In the genomic region with DNA sequence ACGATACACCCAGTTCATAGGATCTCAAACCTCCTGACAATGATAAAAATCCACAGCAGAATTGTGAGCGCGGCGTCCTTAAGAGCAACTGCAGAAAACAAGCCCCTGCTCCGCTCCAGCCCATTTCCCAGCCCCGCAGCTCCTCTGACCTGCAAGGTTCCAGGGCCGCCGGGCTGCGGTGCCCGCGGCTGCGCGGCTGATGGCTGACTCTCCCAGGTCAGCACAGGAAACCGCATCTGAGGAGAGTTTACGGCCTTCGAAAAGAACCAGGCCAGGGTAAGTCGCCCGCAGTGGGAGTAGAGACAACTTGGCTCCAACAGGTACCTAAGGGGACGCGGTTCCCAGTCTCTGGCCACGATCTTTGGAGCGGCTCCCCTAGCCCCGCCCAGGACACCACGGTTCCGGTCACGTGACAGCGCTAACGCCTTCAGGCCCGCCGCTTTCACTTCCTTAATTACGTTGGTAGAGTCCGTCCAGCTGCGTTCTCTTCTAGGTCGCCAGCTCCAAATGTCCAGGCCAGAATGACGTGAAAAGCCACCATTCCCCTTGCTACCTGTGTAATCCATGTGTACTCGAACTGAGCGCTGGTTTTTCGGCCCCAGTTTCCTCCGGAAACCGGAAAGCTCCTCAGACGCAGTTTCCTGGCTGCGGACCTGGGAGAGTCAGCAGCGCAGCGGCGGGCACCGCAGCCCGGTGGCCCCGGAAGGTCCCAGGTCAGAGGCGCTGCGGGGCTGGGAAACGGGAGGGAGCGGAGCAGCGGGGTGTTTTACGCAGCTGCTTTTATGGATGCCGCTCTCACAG, we compare ENCODE assay signal across 7 mouse cellular contexts. TPM values are rescaled to one million over a fixed set of nuclear protein-coding genes. Genes with fewer than 3 reads are reported as not detected.
A peak's percentile ranks its signal among the peaks of the same experiment; 100 is the strongest.
DNase-seq lines count a peak whose midpoint lies in the region; ATAC-seq and TF ChIP-seq lines count a peak whose summit lies in the region.
"Not testable (repeated sequence)": the region's sequence is repeated elsewhere in the genome, so short reads cannot be mapped to it uniquely, and the experiment has no call there.

TSS of gene Zfp942 (minus strand) at position 358 of the 801 bp plus-strand sequence.
TSS of gene Zfp943 (plus strand) at position 446 of the 801 bp plus-strand sequence.

- H3K9ac ChIP-seq in embryonic facial prominence, embryonic 13.5 days: peak within 1 kb of the TSS; percentile 85
- H3K9ac ChIP-seq in heart, adult 2 months (ENCODE audit: low read depth, low read length): peak within 1 kb of the TSS; percentile 97
- peak within 1 kb of the TSS; percentile 71 for H3K9ac ChIP-seq in limb, embryonic 12.5 days (replicated peaks)
- peak within 1 kb of the TSS; percentile 80 for H3K9ac ChIP-seq in midbrain, embryonic 14.5 days (replicated peaks; ENCODE audit: low read length)

- peak; percentile 77 to 82 for DNase-seq in adrenal gland, postnatal 36 days
- peak; percentile 85 to 88 for DNase-seq in heart, adult 2 months
- DNase-seq in kidney, adult 2 months: peak; percentile 85
- peak; percentile 82 for DNase-seq in midbrain, embryonic 14.5 days
- DNase-seq in spleen, adult 12 weeks (ENCODE audit: low spot score): peak; percentile 37

- not testable (repeated sequence) for H3K9me3 ChIP-seq in embryonic facial prominence, embryonic 13.5 days; limb, embryonic 12.5 days; midbrain, embryonic 14.5 days (ENCODE audit: control insufficient read depth, low read length)

- not testable (repeated sequence) for H3K36me3 ChIP-seq in embryonic facial prominence, embryonic 13.5 days; heart, adult 2 months (ENCODE audit: control insufficient read depth, insufficient read depth, low read length); kidney, adult 2 months (ENCODE audit: control insufficient read depth, insufficient read depth, low read length); limb, embryonic 12.5 days; midbrain, embryonic 14.5 days (ENCODE audit: control insufficient read depth, insufficient read depth, low read length)

- H3K4me1 ChIP-seq in embryonic facial prominence, embryonic 13.5 days: peaks cover 16% of the 10 kb centered on the region
- not testable (repeated sequence) for H3K4me1 ChIP-seq in heart, adult 2 months (ENCODE audit: control insufficient read depth, insufficient read depth, low read length); kidney, adult 2 months (ENCODE audit: control insufficient read depth, insufficient read depth, low read length); limb, embryonic 12.5 days (replicated peaks); midbrain, embryonic 14.5 days (ENCODE audit: control insufficient read depth, insufficient read depth, low read length)

- TF ChIP-seq POLR2A in heart, adult 2 months (IDR thresholded peaks at IDR 0.05; ENCODE audit: insufficient read depth, low read depth, low read length): peak; percentile 46; the same call in 1 of the 2 replicates
- TF ChIP-seq POLR2A in kidney, adult 2 months (IDR thresholded peaks at IDR 0.05; ENCODE audit: low read depth, low read length): not testable (repeated sequence)

- under 1% methylated on average over 41 of the region's 55 CpGs for WGBS in embryonic facial prominence, embryonic 13.5 days
- WGBS in heart, adult 2 months: under 1% methylated on average over 45 of the region's 55 CpGs
- WGBS in kidney, adult 2 months: under 1% methylated on average over 42 of the region's 55 CpGs
- WGBS in limb, embryonic 12.5 days: under 1% methylated on average over 45 of the region's 55 CpGs
- under 1% methylated on average over 40 of the region's 55 CpGs for WGBS in midbrain, embryonic 14.5 days

- H3K27ac ChIP-seq in embryonic facial prominence, embryonic 13.5 days: peak within 1 kb of the TSS; percentile 86
- H3K27ac ChIP-seq in heart, adult 2 months: peak within 1 kb of the TSS; percentile 86
- peak within 1 kb of the TSS; percentile 92 for H3K27ac ChIP-seq in kidney, adult 2 months (ENCODE audit: insufficient read depth, low read depth, low read length)
- H3K27ac ChIP-seq in limb, embryonic 12.5 days: peak within 1 kb of the TSS; percentile 88
- H3K27ac ChIP-seq in midbrain, embryonic 14.5 days (replicated peaks; ENCODE audit: low read depth, low read length): peak within 1 kb of the TSS; percentile 86

- intact Hi-C loops in heart, adult 2 months (cut with DNase I): loop anchor here (2.0 to 10.0 kb wide), 2 partner anchors 228 to 396 kb away; partner anchors contain the start of gene Zfp229

- peak within 1 kb of the TSS; percentile 68 for H3K4me3 ChIP-seq in embryonic facial prominence, embryonic 13.5 days
- H3K4me3 ChIP-seq in heart, adult 2 months: peak within 1 kb of the TSS; percentile 87
- H3K4me3 ChIP-seq in kidney, adult 2 months (ENCODE audit: insufficient read depth, low read depth, low read length): peak within 1 kb of the TSS; percentile 70
- H3K4me3 ChIP-seq in limb, embryonic 12.5 days (replicated peaks): peak within 1 kb of the TSS; percentile 67
- peak within 1 kb of the TSS; percentile 64 for H3K4me3 ChIP-seq in midbrain, embryonic 14.5 days (replicated peaks; ENCODE audit: low read depth, low read length)

- peak; percentile 95 for ATAC-seq in embryonic facial prominence, embryonic 13.5 days (ENCODE audit: insufficient number of reproducible peaks, insufficient read depth, low FRiP score, low TSS enrichment, low read depth)
- ATAC-seq in limb, embryonic 12.5 days (ENCODE audit: insufficient number of reproducible peaks, insufficient read depth, low FRiP score, low TSS enrichment, low read depth): peak; percentile 97
- peak; percentile 97 for ATAC-seq in midbrain, embryonic 14.5 days (ENCODE audit: low FRiP score, low TSS enrichment)

- H3K27me3 ChIP-seq in embryonic facial prominence, embryonic 13.5 days; heart, adult 2 months (ENCODE audit: control insufficient read depth, insufficient read depth, low read length); kidney, adult 2 months (replicated peaks; ENCODE audit: control insufficient read depth, insufficient read depth, low read length); limb, embryonic 12.5 days; midbrain, embryonic 14.5 days (ENCODE audit: control insufficient read depth, insufficient read depth, low read length): not testable (repeated sequence)

- H3K4me2 ChIP-seq in embryonic facial prominence, embryonic 13.5 days: peak within 1 kb of the TSS; percentile 66
- H3K4me2 ChIP-seq in limb, embryonic 12.5 days: peak within 1 kb of the TSS; percentile 62
- H3K4me2 ChIP-seq in midbrain, embryonic 14.5 days (ENCODE audit: low read length): peak within 1 kb of the TSS; percentile 61

- TF ChIP-seq EP300 in heart, adult 2 months (IDR thresholded peaks at IDR 0.05; ENCODE audit: insufficient read depth, low read depth, low read length): not testable (repeated sequence)

- not testable (repeated sequence) for H3K79me2 ChIP-seq in heart, adult 2 months (replicated peaks; ENCODE audit: control insufficient read depth, insufficient read depth, low read length)

- TF ChIP-seq CTCF in heart, adult 2 months (IDR thresholded peaks at IDR 0.05); kidney, adult 2 months (conservative IDR thresholded peaks at IDR 0.05; ENCODE audit: insufficient read depth, insufficient read length, low read depth, low read length): not testable (repeated sequence)

RNA-seq across cellular contexts. Expression of gene Zfp942, which starts in this region (rescaled TPM):
- total RNA-seq in adrenal gland, postnatal 36 days (2021): 1 to 10 TPM; 8.6 to 9.2 TPM
- 24.2 and 26.4 TPM in 2 replicates for polyA plus RNA-seq in embryonic facial prominence, embryonic 13.5 days (2015; fragmentation: Nextera tagmentation; extraction: Ambion mirVana)
- 1 to 10 TPM; 5.8 to 6.2 TPM for total RNA-seq in heart, adult 2 months (2021)
- 1.2 and 2.8 TPM in 2 replicates for polyA plus RNA-seq in heart, adult 2 months (2012; rRNA removed)
- polyA plus RNA-seq in kidney, adult 2 months (2012; rRNA removed): 1.4 and 1.7 TPM in 2 replicates
- polyA plus RNA-seq in limb, embryonic 12.5 days (2016; fragmentation: Nextera tagmentation; extraction: Ambion mirVana): 27.3 and 28.4 TPM in 2 replicates
- 23.7 and 23.9 TPM in 2 replicates for polyA plus RNA-seq in midbrain, embryonic 14.5 days (2014; fragmentation: Nextera tagmentation; extraction: Ambion mirVana)

RNA-seq across cellular contexts. Expression of gene Zfp943, which starts in this region (rescaled TPM):
- total RNA-seq in adrenal gland, postnatal 36 days (2021): 10 to 100 TPM; 12.0 to 13.7 TPM
- 21.2 and 24.2 TPM in 2 replicates for polyA plus RNA-seq in embryonic facial prominence, embryonic 13.5 days (2015; fragmentation: Nextera tagmentation; extraction: Ambion mirVana)
- total RNA-seq in heart, adult 2 months (2021): 10 to 100 TPM; 19.7 to 21.5 TPM
- polyA plus RNA-seq in heart, adult 2 months (2012; rRNA removed): 5.7 and 8.5 TPM in 2 replicates
- 3.0 and 3.4 TPM in 2 replicates for polyA plus RNA-seq in kidney, adult 2 months (2012; rRNA removed)
- 19.5 and 21.1 TPM in 2 replicates for polyA plus RNA-seq in limb, embryonic 12.5 days (2016; fragmentation: Nextera tagmentation; extraction: Ambion mirVana)
- polyA plus RNA-seq in midbrain, embryonic 14.5 days (2014; fragmentation: Nextera tagmentation; extraction: Ambion mirVana): 22.5 and 25.0 TPM in 2 replicates

Comparison
In these comparisons a context has a peak if more than half of its experiments do, and no peak if none do; other contexts are left out.
1. Peak in every context shown above with its lines: DNase-seq, ATAC-seq, H3K4me3 ChIP-seq and H3K27ac ChIP-seq.